Mouse (Mus musculus) liver, embryonic 15.5 days (tissue): ENCODE results near the gene Prdx3. TPM values are rescaled to one million over a fixed set of nuclear protein-coding genes. Genes with fewer than 3 reads are reported as not detected.

Source experiments
- ATAC-seq: fragments of 200-750 bp; cut with Nextera tagmentation; 2 replicates; pipeline ENCODE4 v1.8.0; 2017; ENCODE audit warnings: moderate number of reproducible peaks, mild to moderate bottlenecking, moderate library complexity; ENCODE audit not compliant: insufficient read depth
- H3K27ac ChIP-seq: fragments of 300-500 bp; sonication (generic); replicated peaks from 2 replicates; pipeline ENCODE4 v1.5.1; 2015; ENCODE audit warnings: mild to moderate bottlenecking, inconsistent platforms
- H3K27me3 ChIP-seq: fragments of 300-500 bp; sonication (generic); 2 replicates; pipeline ENCODE4 v1.6.1; 2015; ENCODE audit warnings: mild to moderate bottlenecking, inconsistent platforms
- H3K36me3 ChIP-seq: fragments of 300-500 bp; sonication (generic); replicated peaks from 2 replicates; pipeline ENCODE4 v1.6.1; 2015; ENCODE audit warnings: moderate library complexity, mild to moderate bottlenecking, inconsistent platforms
- H3K4me1 ChIP-seq: fragments of 300-500 bp; sonication (generic); replicated peaks from 2 replicates; pipeline ENCODE4 v1.6.1; 2015; ENCODE audit warnings: inconsistent platforms
- H3K4me2 ChIP-seq: fragments of 300-500 bp; sonication (generic); 2 replicates; pipeline ENCODE4 v1.6.1; 2015; ENCODE audit warnings: moderate library complexity, mild to moderate bottlenecking, inconsistent platforms
- H3K4me3 ChIP-seq: fragments of 300-500 bp; sonication (generic); replicated peaks from 2 replicates; pipeline ENCODE4 v1.5.1; 2015; ENCODE audit warnings: mild to moderate bottlenecking, inconsistent platforms
- H3K9ac ChIP-seq: fragments of 300-500 bp; sonication (generic); 2 replicates; pipeline ENCODE4 v1.6.1; 2015; ENCODE audit warnings: moderate library complexity, mild to moderate bottlenecking, inconsistent platforms
- H3K9me3 ChIP-seq: fragments of 300-500 bp; sonication (generic); replicated peaks from 2 replicates; pipeline ENCODE4 v1.6.1; 2016; ENCODE audit warnings: inconsistent platforms
- WGBS: fragments of 180-500 bp; shearing (Covaris S2); methylation state at CpG from one replicate; pipeline ENCODE4 v1.1.7; 2015; ENCODE audit warnings: mixed read lengths; ENCODE audit not compliant: insufficient replicate concordance; 5-methylcytosine and 5-hydroxymethylcytosine counted together
- polyA plus RNA-seq: library from polyadenylated mRNA; unstranded; fragments of >200 nt; fragmentation: Nextera tagmentation; extraction: Ambion mirVana; gene quantifications from 2 replicates; pipeline ENCODE4 v1.2.1, GENCODE M21; 2015

The Prdx3 gene
- polyA plus RNA-seq, 1 experiment from 2014 or later: 341 TPM

DNA sequence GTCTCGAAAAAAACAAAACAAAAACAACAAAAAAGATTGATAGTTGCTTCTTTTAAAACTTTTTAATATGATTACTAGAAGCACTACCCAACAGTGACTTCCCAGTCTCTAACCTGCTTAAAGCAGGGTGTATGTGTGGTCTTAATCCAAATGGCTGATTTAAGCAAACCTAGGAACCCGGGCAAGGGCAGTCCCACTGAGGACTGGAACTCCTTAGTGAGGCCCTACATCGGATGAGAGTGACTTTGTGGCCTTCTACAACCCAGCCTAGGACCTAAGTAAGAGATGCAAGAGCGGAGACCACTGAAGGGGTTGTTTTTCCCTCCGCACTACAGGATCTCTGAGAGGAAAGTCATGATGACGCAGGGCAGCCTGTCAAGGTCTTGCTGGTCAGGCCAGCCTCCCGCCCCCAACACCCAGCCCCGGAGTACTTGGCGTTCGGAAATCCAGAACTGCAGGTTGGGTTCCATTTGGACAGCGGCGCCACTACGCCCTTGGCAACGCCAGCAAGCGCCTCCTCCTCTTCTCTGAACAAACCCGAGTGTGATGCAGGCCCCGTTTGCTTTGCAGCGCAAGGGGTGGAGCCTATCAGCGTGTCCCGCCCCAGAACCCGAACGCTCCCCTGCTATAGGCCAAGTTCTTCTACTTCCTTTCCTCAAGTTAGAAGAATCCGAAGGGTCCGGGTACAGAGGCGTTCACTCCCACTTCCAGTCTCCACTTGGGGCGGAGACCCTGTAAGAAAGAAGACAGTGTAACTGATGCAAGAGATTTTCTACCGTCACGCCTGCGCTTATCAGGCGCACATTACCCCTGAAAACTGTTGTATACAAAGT is 13.3 kb downstream of the Prdx3 start, which contains the start of gene Sfxn4:
TSS of gene Sfxn4 (minus strand) at position 612 of the 833 bp plus-strand sequence.
- H3K27me3 ChIP-seq: no peaks in the 10 kb centered on the region
- H3K9me3 ChIP-seq: no peaks in the 10 kb centered on the region
- H3K4me3 ChIP-seq: peak within 1 kb of the TSS; percentile 62
- ATAC-seq: peak; percentile 99
- H3K36me3 ChIP-seq: peaks cover 28% of the 10 kb centered on the region
- peaks cover 27% of the 10 kb centered on the region for H3K4me1 ChIP-seq
- H3K4me2 ChIP-seq: peak within 1 kb of the TSS; percentile 85
- H3K9ac ChIP-seq: peak within 1 kb of the TSS; percentile 61
- peak within 1 kb of the TSS; percentile 75 for H3K27ac ChIP-seq
- WGBS: 4% methylated on average over 30 of the region's 30 CpGs

DNA sequence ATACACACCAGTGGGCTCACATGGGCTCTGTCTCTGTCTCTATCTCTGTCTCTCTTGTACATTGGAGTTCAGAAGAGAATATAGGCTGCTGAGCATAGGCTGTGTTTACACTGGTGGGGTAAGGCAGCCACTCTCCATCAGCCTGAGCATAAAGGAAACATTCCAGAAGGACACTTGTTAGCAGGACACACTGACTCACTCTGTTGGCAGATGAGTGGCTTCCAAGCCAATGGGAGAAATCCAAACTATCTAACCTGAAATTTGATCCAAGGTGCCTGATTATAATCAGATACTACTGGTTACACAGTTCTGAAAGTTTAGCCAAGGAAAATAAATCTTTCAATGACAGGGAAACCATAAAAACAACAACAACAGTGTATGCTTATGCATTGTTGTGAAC is 28.6 kb downstream of the Prdx3 start:
- no peak for ATAC-seq
- Histone ChIP-seq H3K9me3 (no peaks in the 10 kb centered on the region), H3K36me3 (0 out of 2 replicates have a peak, but pooled peaks cover 3% of the 10 kb centered on the region), H3K4me3 (no peak overlapping the region), H3K27ac (no peak overlapping the region), H3K9ac (no peak overlapping the region), H3K27me3 (no peaks in the 10 kb centered on the region), H3K4me2 (no peak overlapping the region), H3K4me1 (peaks cover 27% of the 10 kb centered on the region)

DNA sequence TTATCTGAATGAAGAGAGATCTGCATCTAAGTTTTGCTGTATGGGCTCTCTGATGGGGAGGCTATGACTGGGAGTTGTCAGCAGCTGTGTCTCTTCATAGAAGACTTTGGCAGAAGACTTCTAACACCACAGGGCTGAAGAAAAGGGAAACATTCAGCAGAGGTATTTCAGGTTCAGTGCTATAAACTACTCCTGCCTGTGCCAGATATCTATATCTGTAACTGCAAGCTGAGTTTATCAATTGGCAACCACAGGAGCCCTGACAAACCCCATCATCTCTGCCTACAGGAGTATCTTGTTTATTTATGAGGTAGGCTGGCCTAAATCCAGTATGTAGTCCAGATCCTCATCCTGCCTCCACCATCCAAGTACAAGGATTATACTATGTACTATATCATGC is 31.0 kb downstream of the Prdx3 start:
- Histone ChIP-seq H3K36me3 (peaks cover 18% of the 10 kb centered on the region), H3K9ac (peak overlapping the region; percentile 33), H3K27me3 (no peaks in the 10 kb centered on the region), H3K4me1 (peaks cover 27% of the 10 kb centered on the region), H3K4me3 (no peak overlapping the region), H3K4me2 (peak overlapping the region; percentile 38), H3K9me3 (no peaks in the 10 kb centered on the region), H3K27ac (peak overlapping the region; percentile 66)
- ATAC-seq: peak; percentile 88

DNA sequence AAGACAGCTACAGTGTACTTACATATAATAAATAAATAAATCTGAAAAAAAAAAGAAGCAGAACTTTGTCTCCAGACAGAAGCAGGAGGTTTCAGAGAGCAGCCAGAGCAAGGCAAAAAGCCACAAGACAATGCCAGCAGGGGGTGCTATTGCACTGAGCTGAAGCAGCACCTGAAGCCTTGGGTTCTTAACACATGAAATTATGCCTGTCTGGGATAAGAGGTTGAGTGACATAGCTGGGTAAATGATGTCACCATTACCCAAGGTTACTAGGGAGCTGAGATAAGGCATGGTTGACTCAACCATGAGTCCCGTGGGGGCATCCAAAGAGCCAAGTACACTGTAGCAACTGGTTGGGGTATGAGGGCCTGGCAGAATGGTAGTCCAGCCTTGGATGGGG is 36.6 kb downstream of the Prdx3 start:
- Histone ChIP-seq H3K4me2 (no peak overlapping the region), H3K9me3 (no peaks in the 10 kb centered on the region), H3K4me1 (peaks cover 11% of the 10 kb centered on the region), H3K9ac (no peak overlapping the region), H3K27ac (no peak overlapping the region; the same call in 1 of the 2 replicates), H3K36me3 (peaks cover 69% of the 10 kb centered on the region), H3K27me3 (no peaks in the 10 kb centered on the region), H3K4me3 (no peak overlapping the region)
- peak; percentile 66 for ATAC-seq
- 25% methylated on average over 1 of the region's 1 CpGs for WGBS

DNA sequence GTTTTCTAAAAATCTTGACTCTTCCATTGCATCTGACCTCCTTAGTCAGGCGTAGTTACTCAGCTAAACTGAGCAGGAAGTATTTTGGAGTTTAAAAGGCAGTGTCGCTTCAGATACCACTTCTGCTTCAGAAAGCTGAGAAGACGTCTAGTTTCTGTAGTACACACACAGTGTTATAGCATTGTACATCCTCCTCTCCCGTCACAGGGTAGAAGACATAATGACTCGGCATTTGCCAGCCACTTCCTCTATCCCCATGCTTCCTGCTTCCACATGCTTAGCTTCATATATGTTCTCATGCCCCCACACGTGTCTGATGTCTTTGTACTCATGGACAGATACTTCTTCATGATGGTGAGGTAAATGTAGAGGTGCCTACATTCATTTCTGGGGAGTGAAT is 55.7 kb downstream of the Prdx3 start:
- H3K9me3 ChIP-seq: no peaks in the 10 kb centered on the region
- 49% methylated on average over 6 of the region's 6 CpGs for WGBS
- H3K36me3 ChIP-seq: peaks cover 82% of the 10 kb centered on the region
- no peaks in the 10 kb centered on the region for H3K27me3 ChIP-seq
- H3K4me1 ChIP-seq: peaks cover 8% of the 10 kb centered on the region
- no peak; the same call in 1 of the 2 replicates for ATAC-seq
- H3K9ac ChIP-seq: no peak overlapping the region
- no peak overlapping the region for H3K4me2 ChIP-seq
- no peak overlapping the region for H3K4me3 ChIP-seq
- no peak overlapping the region; the same call in 1 of the 2 replicates for H3K27ac ChIP-seq

Other genes with a start within 250 kb of the Prdx3 start
- gene Nanos1, start 118.6 kb downstream of the Prdx3 start, polyA plus RNA-seq: 1.2 and 1.3 TPM in 2 replicates
- gene Eif3a, start 83.9 kb downstream of the Prdx3 start, polyA plus RNA-seq: 74.9 and 78.5 TPM in 2 replicates
- 20.2 and 20.9 TPM in 2 replicates for gene Fam45a, start 63.0 kb downstream of the Prdx3 start, polyA plus RNA-seq
- 0.62 and 1.1 TPM in 2 replicates for gene Sfxn4, start 13.1 kb downstream of the Prdx3 start, polyA plus RNA-seq
- 0.41 and 0.47 TPM in 2 replicates for gene Grk5, start 15.2 kb upstream of the Prdx3 start, polyA plus RNA-seq